Mouse (Mus musculus) erythroblast, adult 5-6 weeks (primary cell): ENCODE results near the gene Cmtm6. TPM values are rescaled to one million over a fixed set of nuclear protein-coding genes. Genes with fewer than 3 reads are reported as not detected.

Experiments
- ATAC-seq: replicated peaks from 2 replicates; pipeline ENCODE4 v1.8.0; 2016; ENCODE audit warnings: moderate number of reproducible peaks, mild to moderate bottlenecking, moderate TSS enrichment, inconsistent platforms; ENCODE audit not compliant: poor library complexity, low FRiP score, severe bottlenecking
- total RNA-seq, 2 experiments: library from RNA; stranded (forward) in 1 of 2; stranded (reverse) in 1 of 2; fragments of 150-400 nt in 1 of 2; fragments of 200-764, 138-1000 nt in 1 of 2; gene quantifications; 2 replicates each; pipeline versions ENCODE4 v1.2.3 to v1.2.4; 2015 to 2017; ENCODE audit warnings: low replicate concordance in 2 of 2

Cmtm6 gene
- total RNA-seq, 2 experiments from 2014 or later: 9.6 to 17.0 TPM

GRCm38 (mm10) chr9:114793764-114794295, 62.9 kb downstream of the Cmtm6 start:
- ATAC-seq: no peak

- no peak for ATAC-seq
Observed at GRCm38 (mm10) chr9:114794491-114794890, 63.6 kb downstream of the Cmtm6 start.

- ATAC-seq: no peak
Observed at GRCm38 (mm10) chr9:114796473-114797050, 65.6 kb downstream of the Cmtm6 start.

DNA sequence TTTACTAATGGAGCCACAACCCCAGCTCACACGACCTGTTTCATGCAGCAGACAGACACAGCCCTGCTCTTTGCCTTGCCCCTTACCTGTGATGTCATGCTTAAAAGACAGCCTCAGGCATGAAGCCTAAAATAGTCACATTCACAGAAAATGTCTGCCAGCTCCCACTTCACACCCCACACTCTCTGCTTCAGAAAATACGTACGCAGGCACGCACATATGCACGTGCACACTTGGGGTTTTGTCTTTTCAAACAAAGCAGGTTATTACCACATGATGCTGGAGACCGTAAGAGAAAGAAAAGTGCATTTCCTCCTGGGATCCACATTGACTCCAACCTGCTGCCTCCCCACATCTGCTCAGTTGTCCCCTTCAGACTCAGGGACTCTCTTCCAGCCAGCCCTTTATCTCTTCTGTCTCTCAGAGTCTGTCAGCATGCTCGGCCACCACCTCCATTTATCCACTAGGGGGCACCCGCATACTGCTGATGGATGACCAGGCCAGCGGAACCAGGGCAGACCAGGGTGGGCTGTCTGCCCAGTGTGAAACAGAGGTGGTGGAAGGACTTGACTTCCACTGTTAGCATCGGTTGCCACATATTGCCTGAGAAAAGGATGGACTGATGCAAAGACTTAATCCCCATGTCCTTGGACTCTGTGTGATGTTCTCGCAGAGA, 66.6 kb downstream of the Cmtm6 start:
- peak; percentile 77 for ATAC-seq

DNA sequence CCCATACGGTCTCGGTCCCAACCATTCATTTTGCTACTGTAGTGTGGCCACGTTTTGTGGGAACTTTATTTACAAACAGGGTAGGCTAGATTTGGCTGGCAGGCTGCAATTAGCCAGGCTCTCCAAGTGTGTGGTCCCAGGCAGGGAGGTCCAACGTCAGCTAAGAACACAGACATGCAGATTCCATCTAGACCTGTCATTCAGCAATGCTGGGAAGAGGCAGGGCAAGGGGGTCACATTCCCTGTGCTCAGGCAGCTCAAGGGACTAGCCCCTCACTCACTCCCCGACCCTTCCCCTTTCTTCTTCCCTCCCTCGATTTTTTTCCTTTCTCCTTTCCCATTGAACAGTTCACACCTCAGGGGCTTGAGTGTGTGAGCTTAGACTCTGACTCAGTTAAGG, 67.9 kb downstream of the Cmtm6 start:
- no peak for ATAC-seq

Other genes starting within 250 kb of the Cmtm6 start
- not detected in 2 replicates for gene Ccr4, start 226.2 kb upstream of the Cmtm6 start, total RNA-seq (2015; ENCODE audit: low replicate concordance)
- gene Ccr4, start 226.2 kb upstream of the Cmtm6 start, total RNA-seq (2017; ENCODE audit: low replicate concordance): not detected in 2 replicates
- gene C130032M10Rik, start 215.4 kb upstream of the Cmtm6 start, total RNA-seq (2015; ENCODE audit: low replicate concordance): not detected in 2 replicates
- gene C130032M10Rik, start 215.4 kb upstream of the Cmtm6 start, total RNA-seq (2017; ENCODE audit: low replicate concordance): not detected in 2 replicates
- gene Trim71, start 166.7 kb upstream of the Cmtm6 start, total RNA-seq (2015; ENCODE audit: low replicate concordance): not detected in 2 replicates
- gene Trim71, start 166.7 kb upstream of the Cmtm6 start, total RNA-seq (2017; ENCODE audit: low replicate concordance): not detected in 2 replicates
- 7.1 and 9.4 TPM in 2 replicates for gene Cnot10, start 90.9 kb upstream of the Cmtm6 start, total RNA-seq (2015; ENCODE audit: low replicate concordance)
- 11.6 and 13.6 TPM in 2 replicates for gene Cnot10, start 90.9 kb upstream of the Cmtm6 start, total RNA-seq (2017; ENCODE audit: low replicate concordance)
- 13.3 and 14.6 TPM in 2 replicates for gene Dync1li1, start 42.3 kb upstream of the Cmtm6 start, total RNA-seq (2015; ENCODE audit: low replicate concordance)
- 19.1 and 19.7 TPM in 2 replicates for gene Dync1li1, start 42.3 kb upstream of the Cmtm6 start, total RNA-seq (2017; ENCODE audit: low replicate concordance)
- gene Cmtm7, start 50.7 kb downstream of the Cmtm6 start, total RNA-seq (2015; ENCODE audit: low replicate concordance): 62.7 and 84.2 TPM in 2 replicates
- gene Cmtm7, start 50.7 kb downstream of the Cmtm6 start, total RNA-seq (2017; ENCODE audit: low replicate concordance): 59.2 and 111 TPM in 2 replicates
- gene Cmtm8, start 113.0 kb downstream of the Cmtm6 start, total RNA-seq (2015; ENCODE audit: low replicate concordance): not detected in 2 replicates
- 0.17 TPM in 1 of 2 replicates, not detected in the other for gene Cmtm8, start 113.0 kb downstream of the Cmtm6 start, total RNA-seq (2017; ENCODE audit: low replicate concordance)
- 8.5 and 10.4 TPM in 2 replicates for gene Gpd1l, start 202.9 kb downstream of the Cmtm6 start, total RNA-seq (2015; ENCODE audit: low replicate concordance)
- gene Gpd1l, start 202.9 kb downstream of the Cmtm6 start, total RNA-seq (2017; ENCODE audit: low replicate concordance): 7.5 and 7.7 TPM in 2 replicates
- not detected in 2 replicates for gene Osbpl10, start 247.5 kb downstream of the Cmtm6 start, total RNA-seq (2015; ENCODE audit: low replicate concordance)
- gene Osbpl10, start 247.5 kb downstream of the Cmtm6 start, total RNA-seq (2017; ENCODE audit: low replicate concordance): not detected in 2 replicates